In genomic region chr10:97375824-97376223, GRCm38 (mm10) we compare ENCODE assay signal across 9 mouse cellular contexts.
DNase-seq lines count a peak whose midpoint lies in the region; ATAC-seq lines count a peak whose summit lies in the region.
"Had no signal": no experiment of that assay in that cellular context is flagged by ENCODE, and none has a peak within 500 bp of the region (broad histone marks: within the 10 kb centered on the region; RNA-seq: fewer than 3 reads in every experiment).

No protein-coding gene starts in this region.

- DNase-seq in forebrain, embryonic 10.5 days (ENCODE audit: extremely low spot score, low spot score) = peak; percentile 51
- peak; percentile 65 for DNase-seq in adrenal gland, postnatal 14 days
- peak; percentile 77 for DNase-seq in embryo, embryonic 11 days
- DNase-seq in heart, postnatal 10 days = peak; percentile 65 to 78
- peak; percentile 45 for DNase-seq in layer of hippocampus, adult 9-11 months

- WGBS in forebrain, embryonic 10.5 days = 13% methylated on average over 2 of the region's 2 CpGs
- WGBS in forebrain, embryonic 15.5 days = 11% methylated on average over 2 of the region's 2 CpGs
- 19% methylated on average over 2 of the region's 2 CpGs for WGBS in stomach, embryonic 14.5 days

- no peaks in the 10 kb centered on the region for H3K27me3 ChIP-seq in forebrain, embryonic 10.5 days (ENCODE audit: poor library complexity, severe bottlenecking)
- H3K27me3 ChIP-seq in forebrain, embryonic 15.5 days = no peaks in the 10 kb centered on the region
- no peaks in the 10 kb centered on the region for H3K27me3 ChIP-seq in stomach, embryonic 14.5 days (ENCODE audit: control insufficient read depth, insufficient read depth, low read length)
- H3K27me3 ChIP-seq: limb, embryonic 12.5 days had no signal

- no peak for ATAC-seq in forebrain, embryonic 15.5 days (replicated peaks)
- ATAC-seq in megakaryocyte progenitor cell, adult 5-6 weeks (replicated peaks; ENCODE audit: poor library complexity) = peak; percentile 99
- 0 out of 2 replicates have a peak, but pooled peaks have one; percentile 49 for ATAC-seq in stomach, embryonic 14.5 days (ENCODE audit: insufficient number of reproducible peaks, insufficient read depth, low FRiP score, low read depth)

- H3K4me1 ChIP-seq in forebrain, embryonic 10.5 days = no peaks in the 10 kb centered on the region
- H3K4me1 ChIP-seq in forebrain, embryonic 15.5 days = no peaks in the 10 kb centered on the region
- no peaks in the 10 kb centered on the region for H3K4me1 ChIP-seq in stomach, embryonic 14.5 days (ENCODE audit: control insufficient read depth, insufficient read depth, low read length)
- H3K4me1 ChIP-seq: limb, embryonic 12.5 days had no signal

- no peak overlapping the region for H3K9ac ChIP-seq in forebrain, embryonic 15.5 days (replicated peaks)
- no peak overlapping the region for H3K9ac ChIP-seq in stomach, embryonic 14.5 days (replicated peaks; ENCODE audit: low read depth, low read length)
- H3K9ac ChIP-seq: limb, embryonic 12.5 days had no signal

- intact Hi-C loops in heart, postnatal 10 days (cut with DNase I) = loop anchor here (1.0 to 10.0 kb wide), 5 partner anchors 191 to 1709 kb away; partner anchors contain the start of gene Lum

- H3K36me3 ChIP-seq in forebrain, embryonic 10.5 days (replicated peaks) = no peaks in the 10 kb centered on the region
- H3K36me3 ChIP-seq in forebrain, embryonic 15.5 days = no peaks in the 10 kb centered on the region
- H3K36me3 ChIP-seq in stomach, embryonic 14.5 days (ENCODE audit: control insufficient read depth, insufficient read depth, low read length) = no peaks in the 10 kb centered on the region
- H3K36me3 ChIP-seq: limb, embryonic 12.5 days had no signal

- no peak overlapping the region for H3K4me3 ChIP-seq in forebrain, embryonic 10.5 days
- no peak overlapping the region for H3K4me3 ChIP-seq in forebrain, embryonic 15.5 days
- H3K4me3 ChIP-seq in stomach, embryonic 14.5 days (ENCODE audit: low read depth, low read length) = no peak overlapping the region
- H3K4me3 ChIP-seq: limb, embryonic 12.5 days had no signal

- H3K9me3 ChIP-seq in forebrain, embryonic 10.5 days = no peaks in the 10 kb centered on the region
- no peaks in the 10 kb centered on the region for H3K9me3 ChIP-seq in forebrain, embryonic 15.5 days
- H3K9me3 ChIP-seq in stomach, embryonic 14.5 days (ENCODE audit: control insufficient read depth, low read depth, low read length) = no peaks in the 10 kb centered on the region
- H3K9me3 ChIP-seq: limb, embryonic 12.5 days had no signal

- no peak overlapping the region for H3K4me2 ChIP-seq in forebrain, embryonic 15.5 days (replicated peaks)
- H3K4me2 ChIP-seq in stomach, embryonic 14.5 days (replicated peaks; ENCODE audit: low read depth, low read length) = no peak overlapping the region
- H3K4me2 ChIP-seq: limb, embryonic 12.5 days had no signal

- no peak overlapping the region for H3K27ac ChIP-seq in forebrain, embryonic 10.5 days
- H3K27ac ChIP-seq in forebrain, embryonic 15.5 days (replicated peaks) = no peak overlapping the region
- H3K27ac ChIP-seq in stomach, embryonic 14.5 days (ENCODE audit: low read length) = peak overlapping the region; percentile 55; the same call in 1 of the 2 replicates
- H3K27ac ChIP-seq: limb, embryonic 12.5 days had no signal
